In the genomic region with DNA sequence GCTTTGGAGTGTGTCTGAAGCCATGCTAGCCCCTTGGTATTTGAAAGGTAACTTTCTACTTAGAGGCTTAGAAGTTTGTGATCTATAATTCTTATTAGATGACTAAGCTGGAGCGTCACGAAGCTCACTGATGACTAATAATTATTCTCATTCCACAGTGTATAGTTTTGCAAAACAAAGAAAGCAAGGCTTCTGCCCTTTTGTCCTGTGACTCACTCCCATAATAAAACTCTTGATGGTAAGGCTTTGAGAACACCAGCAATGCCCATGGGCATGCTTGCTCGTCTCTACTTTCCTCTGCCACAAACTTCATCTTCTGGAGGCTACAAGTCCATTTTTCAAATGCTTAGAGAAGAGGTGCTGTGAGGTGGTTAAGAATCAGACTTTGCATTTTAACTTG, we compare ENCODE assay signal across 14 mouse cellular contexts.
"Had no signal": no experiment of that assay in that cellular context is flagged by ENCODE, and none has a peak within 500 bp of the region (broad histone marks: within the 10 kb centered on the region; RNA-seq: fewer than 3 reads in every experiment).

No protein-coding gene starts in this region.

- DNase-seq: kidney, postnatal 10 days; kidney, postnatal 36 days; liver; liver, embryonic 13.5 days; lung, adult 2 months; lung, postnatal 14 days; lung, postnatal 4 days; midbrain, embryonic 14.5 days; thymus, adult 18-20 months; thymus, postnatal 36 days had no signal

- H3K4me3 ChIP-seq: kidney, embryonic 15.5 days; limb, embryonic 10.5 days; limb, embryonic 13.5 days; liver, embryonic 13.5 days had no signal

- H3K4me1 ChIP-seq: kidney, embryonic 15.5 days; limb, embryonic 10.5 days; limb, embryonic 13.5 days; liver, embryonic 13.5 days had no signal

- H3K9me3 ChIP-seq: kidney, embryonic 15.5 days; limb, embryonic 10.5 days; limb, embryonic 13.5 days; liver, embryonic 13.5 days had no signal

- H3K27me3 ChIP-seq: kidney, embryonic 15.5 days; limb, embryonic 13.5 days; liver, embryonic 13.5 days had no signal

- H3K4me2 ChIP-seq: kidney, embryonic 15.5 days; limb, embryonic 13.5 days; liver, embryonic 13.5 days; midbrain, embryonic 11.5 days had no signal

- H3K27ac ChIP-seq: kidney, embryonic 15.5 days; limb, embryonic 10.5 days; limb, embryonic 13.5 days; liver, embryonic 13.5 days had no signal

- H3K36me3 ChIP-seq: kidney, embryonic 15.5 days; limb, embryonic 10.5 days; limb, embryonic 13.5 days; liver, embryonic 13.5 days had no signal

- H3K9ac ChIP-seq: kidney, embryonic 15.5 days; limb, embryonic 13.5 days; liver, embryonic 13.5 days had no signal
